Mouse (Mus musculus) brain, embryonic 14.5 days (tissue): ENCODE data around the gene Bloc1s3. TPM values are rescaled to one million over a fixed set of nuclear protein-coding genes. Genes with fewer than 3 reads are reported as not detected.
A peak's percentile ranks its signal among the peaks of the same experiment; 100 is the strongest.

Source experiments
- DNase-seq: peaks from one replicate; pipeline ENCODE4 v3.0.0-alpha.2; 2011; ENCODE audit warnings: low read depth
- CTCF ChIP-seq: fragments of 200-500 bp; IDR thresholded peaks from 2 replicates; pipeline ENCODE4 v1.5.1; 2012; ENCODE audit warnings: inconsistent platforms, mild to moderate bottlenecking, moderate library complexity, borderline replicate concordance; ENCODE audit not compliant: insufficient read depth, insufficient read length; ENCODE audit errors: extremely low read depth
- POLR2A ChIP-seq: fragments of 200-500 bp; IDR thresholded peaks from 2 replicates; pipeline ENCODE4 v1.6.1; 2012; ENCODE audit warnings: mild to moderate bottlenecking, inconsistent platforms, borderline replicate concordance; ENCODE audit not compliant: poor library complexity, insufficient read depth, insufficient read length, severe bottlenecking; ENCODE audit errors: extremely low read depth
- polyA plus RNA-seq: library from polyadenylated mRNA; depleted of rRNA; stranded (reverse); fragments of >200 nt; gene quantifications from 2 replicates; pipeline ENCODE4 v1.2.3, GENCODE M21; 2012

Bloc1s3 gene
- polyA plus RNA-seq, 1 experiment = 11.2 TPM

- TF ChIP-seq POLR2A (no peak), CTCF (no peak)
- no peak for DNase-seq
Observed at GRCm38 (mm10) chr7:19494751-19495474, 13.3 kb downstream of the Bloc1s3 start.

- TF ChIP-seq CTCF = no peak
- no peak for TF ChIP-seq POLR2A
- DNase-seq = peak; percentile 27
Observed at GRCm38 (mm10) chr7:19491731-19492130, 16.4 kb downstream of the Bloc1s3 start.

GRCm38 (mm10) chr7:19489525-19489924, 18.6 kb downstream of the Bloc1s3 start:
- DNase-seq = peak; percentile 21
- TF ChIP-seq CTCF (no peak), POLR2A (no peak)

GRCm38 (mm10) chr7:19486549-19486948, 21.6 kb downstream of the Bloc1s3 start:
- no peak for TF ChIP-seq CTCF
- TF ChIP-seq POLR2A = no peak
- DNase-seq = no peak

GRCm38 (mm10) chr7:19485488-19485887, 22.7 kb downstream of the Bloc1s3 start:
- DNase-seq = no peak
- no peak for TF ChIP-seq POLR2A
- no peak for TF ChIP-seq CTCF

- TF ChIP-seq POLR2A (no peak), CTCF (no peak)
- DNase-seq = no peak
Observed at GRCm38 (mm10) chr7:19483281-19483680, 24.9 kb downstream of the Bloc1s3 start.

- no peak for TF ChIP-seq POLR2A
- no peak for TF ChIP-seq CTCF
- DNase-seq = no peak
Observed at GRCm38 (mm10) chr7:19477624-19478384, 30.4 kb downstream of the Bloc1s3 start.

- TF ChIP-seq POLR2A (no peak), CTCF (no peak)
- DNase-seq = no peak
Observed at GRCm38 (mm10) chr7:19477084-19477483, 31.1 kb downstream of the Bloc1s3 start.

- TF ChIP-seq CTCF (no peak), POLR2A (peak; percentile 52; the same call in 1 of the 2 replicates)
- peak; percentile 91 for DNase-seq
Observed at GRCm38 (mm10) chr7:19473875-19474443, 34.2 kb downstream of the Bloc1s3 start.

- DNase-seq = no peak
- no peak for TF ChIP-seq POLR2A
- TF ChIP-seq CTCF = no peak
Observed at GRCm38 (mm10) chr7:19472403-19472802, 35.8 kb downstream of the Bloc1s3 start.

- TF ChIP-seq CTCF (no peak), POLR2A (no peak)
- DNase-seq = no peak
Observed at GRCm38 (mm10) chr7:19470308-19470707, 37.9 kb downstream of the Bloc1s3 start.
